Mouse (Mus musculus) liver, embryonic 14.5 days (tissue): Measurements from ENCODE around the gene Megf11. TPM values are rescaled to one million over a fixed set of nuclear protein-coding genes. Genes with fewer than 3 reads are reported as not detected.
A peak's percentile ranks its signal among the peaks of the same experiment; 100 is the strongest.

Experiments
- ATAC-seq: fragments of 200-750 bp; cut with Nextera tagmentation; 2 replicates; pipeline ENCODE4 v1.8.0; 2017; ENCODE audit warnings: moderate number of reproducible peaks, mild to moderate bottlenecking, moderate library complexity; ENCODE audit not compliant: insufficient read depth
- DNase-seq, 3 experiments: peaks; one replicate each; pipeline ENCODE4 v3.0.0-alpha.2; 2012 to 2013; ENCODE audit warnings: low read depth in 3 of 3, low spot score in 3 of 3
- H3K27ac ChIP-seq: fragments of 300-500 bp; sonication (generic); 2 replicates; pipeline ENCODE4 v1.5.1; 2014; ENCODE audit warnings: moderate library complexity, mild to moderate bottlenecking, control low read depth, inconsistent platforms
- H3K27me3 ChIP-seq: fragments of 300-500 bp; sonication (generic); 2 replicates; pipeline ENCODE4 v1.6.1; 2014; ENCODE audit warnings: mild to moderate bottlenecking, low read length, moderate library complexity; ENCODE audit not compliant: control insufficient read depth, insufficient read depth
- H3K36me3 ChIP-seq: fragments of 300-500 bp; sonication (generic); replicated peaks from 2 replicates; pipeline ENCODE4 v1.6.1; 2014; ENCODE audit warnings: low read depth; ENCODE audit not compliant: control insufficient read depth, insufficient read depth
- H3K4me1 ChIP-seq, 2 experiments: fragments of 200-500 bp in 1 of 2; fragments of 300-500 bp in 1 of 2; sonication (generic) in 1 of 2; replicated peaks; 2 replicates each; pipeline ENCODE4 v1.6.1; 2012 to 2014; ENCODE audit warnings: antibody characterized with exemption in 1 of 2, inconsistent platforms in 1 of 2, low read length in 1 of 2; ENCODE audit not compliant: control insufficient read depth in 2 of 2, insufficient read depth in 2 of 2
- H3K4me2 ChIP-seq: fragments of 300-500 bp; sonication (generic); 2 replicates; pipeline ENCODE4 v1.6.1; 2014; ENCODE audit warnings: low read depth, mild to moderate bottlenecking, control low read depth, moderate library complexity
- H3K4me3 ChIP-seq, 2 experiments: fragments of 200-500 bp in 1 of 2; fragments of 300-500 bp in 1 of 2; sonication (generic) in 1 of 2; 2 replicates each; pipeline ENCODE4 v1.5.1; 2012 to 2014; ENCODE audit warnings: low read depth in 2 of 2, low read length in 2 of 2, mild to moderate bottlenecking in 2 of 2, control low read depth in 1 of 2, inconsistent platforms in 1 of 2, moderate library complexity in 1 of 2; ENCODE audit not compliant: insufficient read depth in 1 of 2
- H3K9ac ChIP-seq: fragments of 300-500 bp; sonication (generic); replicated peaks from 2 replicates; pipeline ENCODE4 v1.6.1; 2014; ENCODE audit warnings: mild to moderate bottlenecking, control low read depth, moderate library complexity
- H3K9me3 ChIP-seq: fragments of 300-500 bp; sonication (generic); 2 replicates; pipeline ENCODE4 v1.6.1; 2016; ENCODE audit warnings: low read length, mixed read lengths; ENCODE audit not compliant: control insufficient read depth
- CTCF ChIP-seq: IDR thresholded peaks from 2 replicates; pipeline ENCODE4 v1.5.1; 2016; ENCODE audit warnings: antibody characterized with exemption, low read depth, control low read depth
- EP300 ChIP-seq: IDR thresholded peaks from 2 replicates; pipeline ENCODE4 v1.6.1; 2016; ENCODE audit warnings: antibody characterized with exemption, low read depth
- WGBS: fragments of 180-500 bp; shearing (Covaris S2); extraction: QIAGEN DNeasy Blood & Tissue Kit; methylation state at CpG from one replicate; pipeline ENCODE4 v1.1.7; 2014; ENCODE audit not compliant: insufficient replicate concordance; 5-methylcytosine and 5-hydroxymethylcytosine counted together
- polyA plus RNA-seq, 2 experiments: library from polyadenylated mRNA; depleted of rRNA in 1 of 2; stranded (reverse) in 1 of 2; unstranded in 1 of 2; fragments of >200 nt; fragmentation: Nextera tagmentation in 1 of 2; extraction: Ambion mirVana in 1 of 2; gene quantifications; 2 replicates each; pipeline versions ENCODE4 v1.2.1 to v1.2.3; 2012 to 2014

Megf11 gene
- polyA plus RNA-seq, 2 experiments: 0.18 to 0.28 TPM

DNA sequence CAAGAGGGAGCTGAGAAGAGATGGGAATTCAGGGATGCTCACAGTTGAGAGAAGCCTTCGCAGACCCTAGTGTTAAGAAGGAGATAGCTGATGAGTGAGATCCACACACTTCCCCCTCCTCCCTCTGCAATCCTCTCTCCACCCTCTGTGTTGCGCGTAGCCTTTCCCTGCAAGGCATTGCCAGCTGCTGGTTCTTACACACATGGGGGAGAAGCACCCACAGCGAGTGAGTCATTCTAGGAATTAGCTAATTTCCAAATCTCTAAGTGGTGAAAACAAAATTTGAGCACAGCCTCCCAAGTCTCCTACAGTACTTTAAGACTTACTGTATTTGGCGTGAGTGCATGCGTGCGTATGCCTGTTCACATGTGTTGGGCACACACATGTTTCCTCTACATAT, 142.6 kb downstream of the Megf11 start:
- Histone ChIP-seq H3K36me3 (no peaks in the 10 kb centered on the region), H3K4me1 (peaks cover 24% of the 10 kb centered on the region in 2 experiments), H3K4me2 (no peak overlapping the region), H3K27ac (no peak overlapping the region), H3K27me3 (no peaks in the 10 kb centered on the region), H3K9me3 (no peaks in the 10 kb centered on the region), H3K4me3 (no peak overlapping the region), H3K9ac (no peak overlapping the region)
- WGBS: 79% methylated on average over 7 of the region's 7 CpGs
- ATAC-seq (no peak), DNase-seq (no peak)
- no peak for TF ChIP-seq CTCF
- TF ChIP-seq EP300: no peak

DNA sequence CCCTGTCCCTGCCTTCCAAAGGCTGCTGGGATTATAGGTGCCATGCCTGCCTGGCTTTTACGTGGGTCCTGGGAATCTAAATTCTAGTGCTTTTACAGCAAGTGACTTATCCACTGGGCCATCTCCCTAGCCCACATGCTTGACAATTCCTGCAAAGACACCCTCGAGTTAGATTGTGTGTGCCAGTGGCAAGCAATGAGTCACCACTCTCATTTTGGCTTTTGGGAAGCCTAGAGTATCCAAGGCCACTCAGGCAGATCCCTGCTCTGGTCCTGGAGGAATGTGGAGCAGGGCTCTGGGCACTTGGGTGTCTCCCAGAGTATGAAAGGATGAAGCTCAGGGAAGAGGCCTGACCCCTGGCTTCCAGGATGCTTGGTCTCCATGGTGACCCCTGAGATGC, 143.2 kb downstream of the Megf11 start:
- Histone ChIP-seq H3K4me2 (no peak overlapping the region), H3K4me3 (no peak overlapping the region), H3K27ac (no peak overlapping the region), H3K9me3 (no peaks in the 10 kb centered on the region), H3K4me1 (peaks cover 28% of the 10 kb centered on the region in 2 experiments), H3K36me3 (no peaks in the 10 kb centered on the region), H3K27me3 (no peaks in the 10 kb centered on the region), H3K9ac (no peak overlapping the region)
- 49% methylated on average over 2 of the region's 2 CpGs for WGBS
- no peak for DNase-seq
- TF ChIP-seq EP300: no peak
- no peak for TF ChIP-seq CTCF
- no peak for ATAC-seq

DNA sequence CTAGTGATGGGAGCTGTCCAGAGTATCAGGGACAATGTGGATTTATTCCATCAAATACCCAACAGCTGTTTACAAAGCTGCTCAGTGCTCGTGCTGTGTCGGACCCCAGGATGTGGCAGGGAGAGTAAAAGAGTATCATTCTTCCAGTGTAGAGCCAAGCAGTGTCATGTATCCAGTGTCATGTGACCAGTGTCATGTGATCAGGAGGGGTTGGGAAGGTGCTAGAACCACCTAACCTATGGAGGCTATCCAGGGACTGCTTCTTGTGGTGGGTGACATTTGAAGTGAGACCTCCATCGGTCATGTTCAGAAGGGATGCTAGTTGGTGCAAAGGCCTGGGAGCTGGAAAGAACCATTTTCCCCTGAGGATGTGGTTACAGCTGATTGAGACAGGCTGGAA, 146.5 kb downstream of the Megf11 start:
- ATAC-seq: no peak
- H3K4me1 ChIP-seq: peaks cover 56 to 58% of the 10 kb centered on the region in 2 experiments

DNA sequence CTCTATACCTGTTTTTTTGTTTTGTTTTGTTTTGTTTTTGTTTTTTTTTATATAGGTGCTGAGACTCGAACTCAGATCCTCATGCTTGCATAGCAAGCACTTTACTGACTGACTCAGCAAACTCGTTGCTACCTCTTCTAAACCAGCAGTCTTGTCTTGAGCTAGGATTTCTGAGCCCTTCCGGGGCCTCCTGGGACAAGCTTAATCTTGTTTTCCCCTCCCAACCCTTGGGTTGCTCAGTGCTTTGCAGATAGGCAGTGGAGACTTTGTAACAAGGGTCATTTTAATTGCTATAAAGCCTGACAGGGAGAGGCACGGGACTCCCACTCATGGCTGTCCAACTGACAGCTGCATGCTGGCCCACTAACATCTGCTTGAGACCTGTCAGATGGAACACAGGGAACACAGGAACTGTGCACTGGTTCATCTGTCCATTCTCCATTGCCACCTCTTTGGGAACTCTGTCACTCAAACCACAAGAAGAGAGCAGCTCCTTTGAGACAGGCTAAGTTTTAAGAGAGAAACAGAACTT, 147.4 kb downstream of the Megf11 start:
- WGBS: 20% methylated on average over 4 of the region's 4 CpGs
- TF ChIP-seq EP300 (0 out of 2 replicates have a peak, but pooled peaks have one; percentile 31), CTCF (no peak)
- peaks cover 56 to 59% of the 10 kb centered on the region in 2 experiments for H3K4me1 ChIP-seq
- no peaks in the 10 kb centered on the region for H3K9me3 ChIP-seq
- ATAC-seq: peak; percentile 13; the same call in 1 of the 2 replicates
- no peaks in the 10 kb centered on the region for H3K36me3 ChIP-seq
- H3K9ac ChIP-seq: no peak overlapping the region
- no peaks in the 10 kb centered on the region for H3K27me3 ChIP-seq
- peak; percentile 61 to 69 (median 66) for DNase-seq
- H3K4me2 ChIP-seq: peak overlapping the region; percentile 71
- H3K4me3 ChIP-seq: no peak overlapping the region
- peak overlapping the region; percentile 100 for H3K27ac ChIP-seq

More for the DNA sequence above, 146.5 kb downstream of the Megf11 start:
- WGBS: 81% methylated on average over 3 of the region's 3 CpGs
- Histone ChIP-seq H3K36me3 (no peaks in the 10 kb centered on the region), H3K4me3 (no peak overlapping the region), H3K27me3 (no peaks in the 10 kb centered on the region), H3K27ac (peak overlapping the region; percentile 100), H3K9me3 (no peaks in the 10 kb centered on the region), H3K4me2 (no peak overlapping the region), H3K9ac (no peak overlapping the region)
- TF ChIP-seq CTCF (no peak), EP300 (no peak)
- DNase-seq: no peak

DNA sequence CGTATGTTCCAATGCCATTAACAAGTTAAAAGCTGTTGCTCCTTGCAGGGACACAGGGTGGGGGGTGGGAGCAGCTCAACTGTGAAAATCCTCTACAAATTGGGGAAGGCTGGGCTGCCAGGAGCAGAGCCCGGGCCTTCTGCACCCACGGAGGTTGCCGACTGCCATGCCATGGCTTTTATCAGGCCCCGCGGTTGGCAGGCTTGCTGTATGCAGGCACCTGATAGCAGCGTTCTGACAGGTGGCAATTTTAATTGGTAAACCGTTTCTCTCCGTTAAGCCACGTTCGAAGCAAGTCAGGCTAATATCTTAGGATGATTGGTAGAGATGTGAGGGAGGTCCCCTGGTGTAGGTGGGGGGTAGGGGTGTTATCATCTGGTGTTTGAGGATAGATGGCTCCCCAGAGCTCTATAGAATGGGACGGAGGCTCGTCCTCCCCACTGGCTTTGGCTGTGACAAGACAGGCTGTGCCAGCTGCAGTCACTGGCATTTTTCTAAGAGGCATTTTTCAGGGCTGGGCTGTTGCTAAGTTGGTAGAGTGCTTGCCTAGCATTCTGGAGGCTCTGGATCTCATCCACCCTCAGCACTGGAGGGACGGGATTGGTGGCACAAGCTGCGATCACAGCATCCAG, 148.2 kb downstream of the Megf11 start:
- Histone ChIP-seq H3K9ac (peak overlapping the region; percentile 76), H3K9me3 (no peaks in the 10 kb centered on the region), H3K27me3 (no peaks in the 10 kb centered on the region), H3K36me3 (no peaks in the 10 kb centered on the region), H3K27ac (peak overlapping the region; percentile 100), H3K4me1 (peaks cover 56 to 59% of the 10 kb centered on the region in 2 experiments), H3K4me2 (peak overlapping the region; percentile 71), H3K4me3 (peak overlapping the region; percentile 10 to 16; a peak in 2 of 4 replicates)
- ATAC-seq (peak; percentile 91), DNase-seq (peak; percentile 93 to 95 (median 94))
- no peak for TF ChIP-seq CTCF
- TF ChIP-seq EP300: peak; percentile 100
- 12% methylated on average over 15 of the region's 15 CpGs for WGBS
